Mouse (Mus musculus) heart, embryonic 14.5 days (tissue): Measurements from ENCODE around the gene Cd300c. TPM values are rescaled to one million over a fixed set of nuclear protein-coding genes. Genes with fewer than 3 reads are reported as not detected.

ENCODE experiments used
- ATAC-seq: fragments of 200-750 bp; cut with Nextera tagmentation; 2 replicates; pipeline ENCODE4 v1.8.0; 2017; ENCODE audit warnings: low read depth, moderate TSS enrichment; ENCODE audit not compliant: insufficient number of reproducible peaks, insufficient read depth, low FRiP score
- H3K27ac ChIP-seq, 2 experiments: fragments of 200-500 bp in 1 of 2; fragments of 300-500 bp in 1 of 2; sonication (generic) in 1 of 2; replicated peaks in 1 of 2; 2 replicates each; pipeline ENCODE4 v1.5.1; 2012 to 2014; ENCODE audit warnings: low read depth in 2 of 2, low read length in 2 of 2, control low read depth in 1 of 2, mild to moderate bottlenecking in 1 of 2, mixed read lengths in 1 of 2; ENCODE audit not compliant: control insufficient read depth in 1 of 2, insufficient read depth in 1 of 2
- H3K27me3 ChIP-seq: fragments of 300-500 bp; sonication (generic); 2 replicates; pipeline ENCODE4 v1.6.1; 2014; ENCODE audit warnings: mild to moderate bottlenecking, low read length, control low read depth; ENCODE audit not compliant: control insufficient read depth, insufficient read depth
- H3K36me3 ChIP-seq: fragments of 300-500 bp; sonication (generic); 2 replicates; pipeline ENCODE4 v1.6.1; 2014; ENCODE audit warnings: mild to moderate bottlenecking, control low read depth, low read length, mixed read lengths; ENCODE audit not compliant: control insufficient read depth, insufficient read depth
- H3K4me1 ChIP-seq, 2 experiments: fragments of 200-500 bp in 1 of 2; fragments of 300-500 bp in 1 of 2; sonication (generic) in 1 of 2; 2 replicates each; pipeline ENCODE4 v1.6.1; 2012 to 2014; ENCODE audit warnings: low read length in 2 of 2, control low read depth in 1 of 2, mixed read lengths in 1 of 2; ENCODE audit not compliant: control insufficient read depth in 2 of 2, insufficient read depth in 2 of 2
- H3K4me2 ChIP-seq: fragments of 300-500 bp; sonication (generic); 2 replicates; pipeline ENCODE4 v1.6.1; 2014; ENCODE audit warnings: mild to moderate bottlenecking, low read length
- H3K4me3 ChIP-seq, 2 experiments: fragments of 200-500 bp in 1 of 2; fragments of 300-500 bp in 1 of 2; sonication (generic) in 1 of 2; 2 replicates each; pipeline ENCODE4 v1.5.1; 2012 to 2014; ENCODE audit warnings: low read length in 2 of 2, mild to moderate bottlenecking in 2 of 2, control low read depth in 1 of 2, low read depth in 1 of 2, moderate library complexity in 1 of 2; ENCODE audit not compliant: control insufficient read depth in 1 of 2, insufficient read depth in 1 of 2
- H3K9ac ChIP-seq: fragments of 300-500 bp; sonication (generic); 2 replicates; pipeline ENCODE4 v1.6.1; 2014; ENCODE audit warnings: mild to moderate bottlenecking, low read length
- H3K9me3 ChIP-seq: fragments of 300-500 bp; sonication (generic); 2 replicates; pipeline ENCODE4 v1.6.1; 2016; ENCODE audit warnings: low read length, control low read depth; ENCODE audit not compliant: control insufficient read depth
- WGBS: fragments of 180-500 bp; shearing (Covaris S2); extraction: QIAGEN DNeasy Blood & Tissue Kit; methylation state at CpG from one replicate; pipeline ENCODE4 v1.1.7; 2014; 5-methylcytosine and 5-hydroxymethylcytosine counted together
- polyA plus RNA-seq: library from polyadenylated mRNA; unstranded; fragments of >200 nt; fragmentation: Nextera tagmentation; extraction: Ambion mirVana; gene quantifications from 2 replicates; pipeline ENCODE4 v1.2.1, GENCODE M21; 2014

The Cd300c gene
- polyA plus RNA-seq, 1 experiment from 2014 or later: not detected

GRCm38 (mm10) chr11:114965182-114965828, 3.7 kb downstream of the Cd300c start:
- Histone ChIP-seq H3K4me2 (no peak overlapping the region), H3K4me1 (peaks cover 0 to 4% of the 10 kb centered on the region in 2 experiments; a peak in 1 of 4 replicates), H3K9ac (no peak overlapping the region), H3K36me3 (no peaks in the 10 kb centered on the region), H3K27me3 (no peaks in the 10 kb centered on the region), H3K4me3 (no peak overlapping the region), H3K27ac (peak overlapping the region in 1 of 2 experiments; percentile 5; a peak in 1 of 4 replicates), H3K9me3 (no peaks in the 10 kb centered on the region)
- 41% methylated on average over 3 of the region's 3 CpGs for WGBS
- ATAC-seq: 0 out of 2 replicates have a peak, but pooled peaks have one; percentile 31

DNA sequence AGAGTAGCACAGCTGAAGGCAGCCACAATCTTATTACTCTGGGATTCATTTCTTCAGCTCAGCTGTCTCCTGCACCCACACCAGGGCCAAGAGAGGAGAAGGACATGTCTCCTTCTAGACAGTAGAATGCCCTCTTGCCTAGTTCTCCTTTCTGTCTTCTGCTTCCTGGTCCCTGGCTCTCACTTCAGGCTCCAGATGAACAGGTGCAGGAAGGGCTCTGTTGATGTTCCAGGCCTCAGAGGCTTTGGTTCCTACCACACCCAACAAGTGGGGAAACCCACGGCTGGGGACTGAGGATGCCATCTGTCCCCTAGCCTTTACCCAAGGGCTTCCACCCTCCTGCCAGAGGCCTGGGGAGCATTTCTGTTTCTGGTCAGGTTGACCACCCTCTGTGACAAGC, 8.6 kb downstream of the Cd300c start:
- no peaks in the 10 kb centered on the region for H3K27me3 ChIP-seq
- WGBS: 68% methylated on average over 1 of the region's 1 CpGs
- no peaks in the 10 kb centered on the region for H3K9me3 ChIP-seq
- no peak overlapping the region for H3K4me3 ChIP-seq
- no peak overlapping the region for H3K27ac ChIP-seq
- H3K36me3 ChIP-seq: no peaks in the 10 kb centered on the region
- H3K4me2 ChIP-seq: no peak overlapping the region
- H3K4me1 ChIP-seq: peaks cover 0 to 1% of the 10 kb centered on the region in 2 experiments; a peak in 1 of 4 replicates
- ATAC-seq: no peak
- no peak overlapping the region for H3K9ac ChIP-seq

DNA sequence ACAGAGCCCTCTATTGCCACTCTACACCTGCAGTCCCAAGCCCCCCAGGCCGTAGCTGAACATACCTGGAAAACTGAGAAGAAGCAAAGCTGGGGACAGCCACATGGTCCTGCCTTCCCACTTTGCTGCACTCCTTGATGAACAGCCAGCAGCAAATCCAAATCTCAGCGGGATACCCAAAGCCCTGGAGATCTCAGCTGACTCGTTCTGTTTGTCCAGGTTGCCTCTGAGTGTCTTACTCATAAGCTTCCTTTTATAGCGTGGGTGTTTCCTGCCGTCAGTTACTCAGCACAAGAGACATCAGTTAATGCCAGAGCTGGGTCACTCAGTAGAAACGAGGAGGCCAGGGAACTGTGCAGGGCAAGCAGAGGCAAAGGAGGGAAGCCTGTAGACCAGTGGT, 34.8 kb downstream of the Cd300c start, which contains the start of gene Cd300lb:
Cd300lb (minus strand) TSS at position 243 of the 400 bp plus-strand sequence.
- no peak for ATAC-seq
- WGBS: 25% methylated on average over 6 of the region's 6 CpGs
- H3K36me3 ChIP-seq: no peaks in the 10 kb centered on the region
- H3K9me3 ChIP-seq: no peaks in the 10 kb centered on the region
- H3K4me1 ChIP-seq: peaks cover 4 to 12% of the 10 kb centered on the region in 2 experiments; a peak in 3 of 4 replicates
- H3K4me2 ChIP-seq: no peak within 1 kb of the TSS
- no peak within 1 kb of the TSS for H3K4me3 ChIP-seq
- H3K27ac ChIP-seq: no peak within 1 kb of the TSS
- H3K27me3 ChIP-seq: no peaks in the 10 kb centered on the region
- H3K9ac ChIP-seq: no peak within 1 kb of the TSS

DNA sequence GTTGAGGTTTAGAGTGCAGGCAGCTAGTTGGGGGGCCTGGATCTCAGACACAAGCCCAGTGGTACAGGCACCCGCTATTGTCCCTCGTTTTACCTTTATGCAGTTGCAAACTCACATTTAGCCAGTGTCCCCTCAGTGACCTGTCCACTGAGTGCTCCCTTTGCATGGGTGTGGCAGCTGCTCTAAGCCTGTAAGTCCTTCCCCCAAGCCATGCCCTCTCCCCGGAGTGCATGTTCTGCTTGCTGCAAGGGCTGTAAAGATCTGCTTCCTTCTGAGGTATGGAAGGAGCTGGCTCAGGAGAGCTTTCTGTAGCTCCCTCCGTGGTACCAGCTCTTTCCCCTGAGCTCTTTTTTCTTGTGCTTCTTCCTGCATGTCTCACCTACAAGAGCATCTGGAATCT, 35.4 kb downstream of the Cd300c start:
- 56% methylated on average over 4 of the region's 4 CpGs for WGBS
- Histone ChIP-seq H3K4me2 (no peak overlapping the region), H3K27ac (no peak overlapping the region), H3K9me3 (no peaks in the 10 kb centered on the region), H3K4me1 (peaks cover 9 to 17% of the 10 kb centered on the region in 2 experiments), H3K36me3 (no peaks in the 10 kb centered on the region), H3K4me3 (no peak overlapping the region), H3K27me3 (no peaks in the 10 kb centered on the region), H3K9ac (no peak overlapping the region)
- no peak for ATAC-seq

GRCm38 (mm10) chr11:114931041-114931440, 37.9 kb downstream of the Cd300c start:
- Histone ChIP-seq H3K4me3 (no peak overlapping the region), H3K9ac (no peak overlapping the region), H3K27me3 (no peaks in the 10 kb centered on the region), H3K9me3 (no peaks in the 10 kb centered on the region), H3K4me1 (peaks cover 14 to 22% of the 10 kb centered on the region in 2 experiments), H3K27ac (no peak overlapping the region), H3K36me3 (no peaks in the 10 kb centered on the region), H3K4me2 (no peak overlapping the region)
- WGBS: 83% methylated on average over 5 of the region's 5 CpGs
- no peak for ATAC-seq

GRCm38 (mm10) chr11:114929581-114929980, 39.4 kb downstream of the Cd300c start:
- H3K9me3 ChIP-seq: no peaks in the 10 kb centered on the region
- H3K36me3 ChIP-seq: no peaks in the 10 kb centered on the region
- ATAC-seq: no peak
- H3K27me3 ChIP-seq: no peaks in the 10 kb centered on the region
- no peak overlapping the region; the same call in 1 of the 2 replicates for H3K4me2 ChIP-seq
- no peak overlapping the region for H3K9ac ChIP-seq
- H3K27ac ChIP-seq: peak overlapping the region; percentile 72 to 79
- no peak overlapping the region for H3K4me3 ChIP-seq
- peaks cover 14 to 22% of the 10 kb centered on the region in 2 experiments for H3K4me1 ChIP-seq
- 66% methylated on average over 2 of the region's 2 CpGs for WGBS

- Histone ChIP-seq H3K4me2 (no peak overlapping the region), H3K4me3 (no peak overlapping the region), H3K36me3 (no peaks in the 10 kb centered on the region), H3K9ac (no peak overlapping the region), H3K27ac (no peak overlapping the region), H3K4me1 (peaks cover 8% of the 10 kb centered on the region in 2 experiments), H3K27me3 (no peaks in the 10 kb centered on the region), H3K9me3 (peaks cover 5% of the 10 kb centered on the region; the same call in 1 of the 2 replicates)
- ATAC-seq: no peak
- WGBS: 71% methylated on average over 4 of the region's 4 CpGs
Measured at GRCm38 (mm10) chr11:114923961-114924360, 45.0 kb downstream of the Cd300c start.
